Mouse (Mus musculus) MEL (cell line): Measurements from ENCODE around the gene Med9. TPM values are rescaled to one million over a fixed set of nuclear protein-coding genes. Genes with fewer than 3 reads are reported as not detected.

Experiments
- DNase-seq: peaks from one replicate; pipeline ENCODE4 v3.0.0; 2011; ENCODE audit warnings: low read depth, low spot score
- H3K27ac ChIP-seq: 2 replicates; pipeline ENCODE4 v1.5.1; 2012; ENCODE audit warnings: low read depth, mild to moderate bottlenecking, control low read depth, low read length, moderate library complexity; ENCODE audit not compliant: control insufficient read depth
- H3K27me3 ChIP-seq, 2 experiments: fragments of 150-350 bp in 1 of 2; sonication (generic) in 1 of 2; 2 replicates each; pipeline ENCODE4 v1.6.1; 2012; ENCODE audit warnings: low read length in 2 of 2, mild to moderate bottlenecking in 2 of 2, improper control_type of control experiment in 1 of 2, moderate library complexity in 1 of 2; ENCODE audit not compliant: insufficient read depth in 2 of 2, control insufficient read depth in 1 of 2
- H3K36me3 ChIP-seq, 2 experiments: 2 replicates each; pipeline ENCODE4 v1.6.1; 2012 to 2014; ENCODE audit warnings: low read length in 2 of 2, improper control_type of control experiment in 1 of 2, inconsistent platforms in 1 of 2, mild to moderate bottlenecking in 1 of 2; ENCODE audit not compliant: insufficient read depth in 2 of 2, control insufficient read depth in 1 of 2
- H3K4me1 ChIP-seq, 2 experiments: fragments of 150-350 bp in 1 of 2; sonication (generic) in 1 of 2; 2 replicates each; pipeline ENCODE4 v1.6.1; 2012; ENCODE audit warnings: low read length in 2 of 2, improper control_type of control experiment in 1 of 2, mild to moderate bottlenecking in 1 of 2; ENCODE audit not compliant: insufficient read depth in 2 of 2, control insufficient read depth in 1 of 2
- H3K4me3 ChIP-seq, 2 experiments: fragments of 150-350 bp in 1 of 2; sonication (generic) in 1 of 2; 2 replicates each; pipeline ENCODE4 v1.5.1; 2012; ENCODE audit warnings: low read depth in 2 of 2, low read length in 2 of 2, mild to moderate bottlenecking in 2 of 2, moderate library complexity in 2 of 2, control low read depth in 1 of 2, improper control_type of control experiment in 1 of 2; ENCODE audit not compliant: control insufficient read depth in 1 of 2, insufficient read depth in 1 of 2
- H3K79me2 ChIP-seq: 2 replicates; pipeline ENCODE4 v1.6.1; 2012; ENCODE audit warnings: mild to moderate bottlenecking, low read length, moderate library complexity; ENCODE audit not compliant: control insufficient read depth, poor library complexity, insufficient read depth
- H3K9ac ChIP-seq: 2 replicates; pipeline ENCODE4 v1.6.1; 2012; ENCODE audit warnings: low read depth, mild to moderate bottlenecking, control low read depth, low read length, moderate library complexity; ENCODE audit not compliant: control insufficient read depth, poor library complexity, severe bottlenecking
- H3K9me3 ChIP-seq: fragments of 150-350 bp; sonication (generic); replicated peaks from 2 replicates; pipeline ENCODE4 v1.6.1; 2012; ENCODE audit warnings: mild to moderate bottlenecking, low read length, improper control_type of control experiment, moderate library complexity; ENCODE audit not compliant: insufficient read depth
- BHLHE40 ChIP-seq: IDR thresholded peaks from 2 replicates; pipeline ENCODE4 v1.6.1; 2012; ENCODE audit warnings: low read depth, mild to moderate bottlenecking, inconsistent platforms, low read length, improper control_type of control experiment, borderline replicate concordance
- CHD1 ChIP-seq: IDR thresholded peaks from 2 replicates; pipeline ENCODE4 v1.6.1; 2012; ENCODE audit warnings: low read depth, mild to moderate bottlenecking, inconsistent platforms, low read length, improper control_type of control experiment
- CHD2 ChIP-seq: IDR thresholded peaks from 2 replicates; pipeline ENCODE4 v1.6.1; 2011; ENCODE audit warnings: low read length, improper control_type of control experiment
- E2F4 ChIP-seq: IDR thresholded peaks from 2 replicates; pipeline ENCODE4 v1.6.1; 2011; ENCODE audit warnings: low read depth, low read length, improper control_type of control experiment, borderline replicate concordance
- EP300 ChIP-seq, 2 experiments: IDR thresholded peaks; 2 replicates each; pipeline ENCODE4 v1.6.1; 2011; ENCODE audit warnings: improper control_type of control experiment in 2 of 2, low read length in 2 of 2, low read depth in 1 of 2, mild to moderate bottlenecking in 1 of 2
- ETS1 ChIP-seq: IDR thresholded peaks from 2 replicates; pipeline ENCODE4 v1.6.1; 2012; ENCODE audit warnings: low read depth, mild to moderate bottlenecking, inconsistent platforms, low read length, improper control_type of control experiment, moderate library complexity
- GATA1 ChIP-seq: IDR thresholded peaks from 2 replicates; pipeline ENCODE4 v1.6.1; 2011; ENCODE audit warnings: low read depth, low read length, improper control_type of control experiment
- HCFC1 ChIP-seq: IDR thresholded peaks from 2 replicates; pipeline ENCODE4 v1.6.1; 2012; ENCODE audit warnings: low read depth, mild to moderate bottlenecking, inconsistent platforms, low read length, improper control_type of control experiment, moderate library complexity
- JUND ChIP-seq: IDR thresholded peaks from 2 replicates; pipeline ENCODE4 v1.6.1; 2011; ENCODE audit warnings: low read depth, mild to moderate bottlenecking, improper control_type of control experiment, low read length
- MAX ChIP-seq: IDR thresholded peaks from 2 replicates; pipeline ENCODE4 v1.6.1; 2011; ENCODE audit warnings: low read length, improper control_type of control experiment
- MEF2A ChIP-seq: IDR thresholded peaks from 2 replicates; pipeline ENCODE4 v1.6.1; 2014; ENCODE audit warnings: low read depth, mild to moderate bottlenecking, inconsistent platforms, low read length, improper control_type of control experiment; ENCODE audit not compliant: poor library complexity, insufficient replicate concordance, severe bottlenecking; ENCODE audit errors: extremely low read depth
- MXI1 ChIP-seq: IDR thresholded peaks from 2 replicates; pipeline ENCODE4 v1.6.1; 2011; ENCODE audit warnings: mild to moderate bottlenecking, low read depth, low read length, improper control_type of control experiment
- MYC ChIP-seq: IDR thresholded peaks from 2 replicates; pipeline ENCODE4 v1.6.1; 2011; ENCODE audit warnings: low read depth, mild to moderate bottlenecking, low read length, improper control_type of control experiment, moderate library complexity
- NELFE ChIP-seq: IDR thresholded peaks from 2 replicates; pipeline ENCODE4 v1.6.1; 2011; ENCODE audit warnings: low read depth, low read length, improper control_type of control experiment
- NRF1 ChIP-seq: IDR thresholded peaks from 2 replicates; pipeline ENCODE4 v1.6.1; 2014; ENCODE audit warnings: low read depth, mild to moderate bottlenecking, inconsistent platforms, low read length, improper control_type of control experiment, moderate library complexity; ENCODE audit not compliant: poor library complexity, insufficient read depth, severe bottlenecking
- POLR2A ChIP-seq, 2 experiments: IDR thresholded peaks; 2 replicates each; pipeline ENCODE4 v1.6.1; 2011 to 2012; ENCODE audit warnings: low read length in 2 of 2, mild to moderate bottlenecking in 2 of 2, control low read depth in 1 of 2, improper control_type of control experiment in 1 of 2, low read depth in 1 of 2, moderate library complexity in 1 of 2; ENCODE audit not compliant: control insufficient read depth in 1 of 2, insufficient read depth in 1 of 2, poor library complexity in 1 of 2
- POLR2AphosphoS5 ChIP-seq: IDR thresholded peaks from 2 replicates; pipeline ENCODE4 v1.6.1; 2012; ENCODE audit warnings: low read depth, borderline replicate concordance, mild to moderate bottlenecking, inconsistent platforms, low read length, moderate library complexity, mixed read lengths
- RAD21 ChIP-seq: IDR thresholded peaks from 2 replicates; pipeline ENCODE4 v1.6.1; 2011; ENCODE audit warnings: mild to moderate bottlenecking, low read depth, low read length, improper control_type of control experiment
- RCOR1 ChIP-seq: IDR thresholded peaks from 2 replicates; pipeline ENCODE4 v1.6.1; 2012; ENCODE audit warnings: low read depth, mild to moderate bottlenecking, inconsistent platforms, low read length, improper control_type of control experiment
- SIN3A ChIP-seq: IDR thresholded peaks from 2 replicates; pipeline ENCODE4 v1.6.1; 2012; ENCODE audit warnings: low read length, improper control_type of control experiment, inconsistent platforms
- USF1 ChIP-seq: IDR thresholded peaks from 2 replicates; pipeline ENCODE4 v1.6.1; 2014; ENCODE audit warnings: low read depth, mild to moderate bottlenecking, inconsistent platforms, low read length, improper control_type of control experiment, moderate library complexity
- USF2 ChIP-seq, 2 experiments: IDR thresholded peaks; 2 replicates each; pipeline ENCODE4 v1.6.1; 2011 to 2012; ENCODE audit warnings: improper control_type of control experiment in 2 of 2, low read length in 2 of 2, borderline replicate concordance in 1 of 2, inconsistent platforms in 1 of 2, low read depth in 1 of 2, mild to moderate bottlenecking in 1 of 2; ENCODE audit not compliant: insufficient read depth in 1 of 2
- ZC3H11A ChIP-seq: IDR thresholded peaks from 2 replicates; pipeline ENCODE4 v1.6.1; 2012; ENCODE audit warnings: low read depth, mild to moderate bottlenecking, inconsistent platforms, low read length, improper control_type of control experiment
- ZKSCAN1 ChIP-seq: IDR thresholded peaks from 2 replicates; pipeline ENCODE4 v1.6.1; 2012; ENCODE audit warnings: low read depth, mild to moderate bottlenecking, inconsistent platforms, low read length, improper control_type of control experiment, moderate library complexity
- ZMIZ1 ChIP-seq: IDR thresholded peaks from 2 replicates; pipeline ENCODE4 v1.6.1; 2012; ENCODE audit warnings: low read depth, mild to moderate bottlenecking, inconsistent platforms, low read length, improper control_type of control experiment, moderate library complexity
- polyA plus RNA-seq, 2 experiments: library from polyadenylated mRNA; stranded (reverse) in 1 of 2; unstranded in 1 of 2; fragments of >175 nt in 1 of 2; fragments of >200 nt in 1 of 2; gene quantifications; 2 replicates each; pipeline versions ENCODE4 v1.2.1 to v1.2.4; 2012; ENCODE audit warnings: low replicate concordance in 2 of 2, low read depth in 1 of 2; ENCODE audit not compliant: insufficient read length in 2 of 2, insufficient read depth in 1 of 2, missing spikeins in 1 of 2
- total RNA-seq: library from RNA; depleted of rRNA; stranded (reverse); fragments of 300-350 nt; gene quantifications from 2 replicates; pipeline ENCODE4 v1.2.3, GENCODE M21; 2012

The Med9 gene
- total and polyA plus RNA-seq, 3 experiments, result 46.8 to 48.4 TPM; not detected in 1

DNA sequence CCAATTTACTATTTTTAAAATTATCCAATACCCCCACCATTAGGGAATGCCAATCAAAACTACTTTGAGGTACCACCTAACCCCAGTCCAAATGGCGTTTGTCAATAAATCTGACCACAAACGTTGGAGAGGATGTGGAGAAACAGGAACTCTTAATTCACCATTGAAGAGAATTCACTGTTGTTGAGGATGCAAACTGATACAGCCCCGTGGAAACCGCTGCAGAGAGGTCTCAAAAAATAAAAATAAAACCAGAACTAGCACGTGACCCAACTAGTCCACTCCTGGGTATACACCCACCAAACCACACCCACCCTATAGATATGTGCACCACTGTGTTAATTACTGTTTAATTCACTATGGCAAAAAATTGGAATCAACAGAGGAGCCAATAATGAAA lies 27.7 kb upstream of the Med9 start:
- peak overlapping the region; percentile 6 to 38; a peak in 3 of 4 replicates for H3K4me3 ChIP-seq
- peak; percentile 67 for DNase-seq
- no peak overlapping the region for H3K9ac ChIP-seq
- TF ChIP-seq ZKSCAN1, result no peak
- TF ChIP-seq ZC3H11A, result no peak
- 0 out of 2 replicates have a peak, but pooled peaks have one; percentile 55 for TF ChIP-seq CHD1
- no peak for TF ChIP-seq POLR2AphosphoS5
- TF ChIP-seq RAD21, result no peak
- TF ChIP-seq MAX, result peak; percentile 82
- TF ChIP-seq USF1, result peak; percentile 91
- TF ChIP-seq E2F4, result no peak
- 0 out of 2 replicates have a peak, but pooled peaks have one; percentile 12 for TF ChIP-seq HCFC1
- no peak for TF ChIP-seq JUND
- TF ChIP-seq ETS1, result no peak
- TF ChIP-seq ZMIZ1, result no peak
- TF ChIP-seq GATA1, result no peak
- peak in 1 of 2 experiments; percentile 53; a peak in 1 of 4 replicates for TF ChIP-seq USF2 (IDR thresholded peaks at IDR 0.05; ENCODE audit: borderline replicate concordance in 1 of 2, insufficient read depth in 1 of 2, low read depth in 1 of 2, low read length in 2 of 2)
- no peak for TF ChIP-seq CHD2
- peak; percentile 74 for TF ChIP-seq MXI1
- TF ChIP-seq NELFE, result peak; percentile 19; the same call in 1 of the 2 replicates
- TF ChIP-seq EP300 (IDR thresholded peaks at IDR 0.05; ENCODE audit: low read depth in 1 of 2, low read length in 2 of 2), result peak; percentile 30 to 35; a peak in 1 of 4 replicates
- TF ChIP-seq POLR2A (IDR thresholded peaks at IDR 0.05; ENCODE audit: control insufficient read depth in 1 of 2, insufficient read depth in 1 of 2, low read depth in 1 of 2, low read length in 2 of 2, poor library complexity in 1 of 2), result no peak
- TF ChIP-seq NRF1, result no peak
- no peak for TF ChIP-seq MEF2A
- peak; percentile 69 for TF ChIP-seq BHLHE40
- peak; percentile 19; the same call in 1 of the 2 replicates for TF ChIP-seq RCOR1
- peak; percentile 71; the same call in 1 of the 2 replicates for TF ChIP-seq SIN3A
- TF ChIP-seq MYC, result 0 out of 2 replicates have a peak, but pooled peaks have one; percentile 18
- peaks cover 32 to 49% of the 10 kb centered on the region in 2 experiments for H3K4me1 ChIP-seq
- no peaks in the 10 kb centered on the region for H3K79me2 ChIP-seq
- H3K36me3 ChIP-seq, result peaks cover 0 to 38% of the 10 kb centered on the region in 2 experiments; a peak in 2 of 4 replicates
- H3K9me3 ChIP-seq, result no peaks in the 10 kb centered on the region
- H3K27ac ChIP-seq, result peak overlapping the region; percentile 72
- H3K27me3 ChIP-seq, result no peaks in the 10 kb centered on the region
